Mouse (Mus musculus): ENCODE results near the gene Adgrf3.

DNA sequence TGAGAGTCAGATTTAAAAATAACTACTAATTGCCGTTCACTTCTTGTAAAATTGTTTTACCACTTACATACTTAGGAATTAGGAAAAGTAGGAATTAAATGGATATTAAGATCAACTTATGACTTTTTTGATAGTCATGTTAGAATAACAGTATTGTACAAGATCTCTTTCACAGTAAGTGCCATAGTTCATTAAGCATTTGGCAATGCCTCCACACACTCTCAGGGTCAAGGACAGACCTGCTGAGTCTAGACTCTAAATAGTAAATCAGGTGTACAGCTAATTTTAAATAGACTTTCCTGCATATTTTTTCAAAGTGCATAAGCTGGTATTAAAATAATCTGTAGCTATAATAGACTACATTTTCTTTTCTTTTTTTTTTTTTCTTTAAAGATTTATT is 53.1 kb downstream of the Adgrf3 start:
- TF ChIP-seq CTCF (IDR thresholded peaks at IDR 0.05; ENCODE audit: extremely low read depth, insufficient read depth, low read length) = no peak
- TF ChIP-seq POLR2A (IDR thresholded peaks at IDR 0.05; ENCODE audit: extremely low read depth, insufficient read depth, low read length) = no peak

All from cortical plate, adult 2 months (tissue).